Mouse (Mus musculus): Measurements from ENCODE around the gene Eif2b3.

- TF ChIP-seq NANOG (IDR thresholded peaks at IDR 0.05; ENCODE audit: borderline replicate concordance, low read length) (no peak), CTCF (conservative IDR thresholded peaks at IDR 0.05; ENCODE audit: low read length) (no peak), POU5F1 (IDR thresholded peaks at IDR 0.05; ENCODE audit: borderline replicate concordance, low read length) (no peak)
These were observed 90.1 kb downstream of the Eif2b3 start for GRCm38 (mm10) chr4:117109330-117109729.
